Mouse (Mus musculus): Measurements from ENCODE around the gene Cd44.

DNA sequence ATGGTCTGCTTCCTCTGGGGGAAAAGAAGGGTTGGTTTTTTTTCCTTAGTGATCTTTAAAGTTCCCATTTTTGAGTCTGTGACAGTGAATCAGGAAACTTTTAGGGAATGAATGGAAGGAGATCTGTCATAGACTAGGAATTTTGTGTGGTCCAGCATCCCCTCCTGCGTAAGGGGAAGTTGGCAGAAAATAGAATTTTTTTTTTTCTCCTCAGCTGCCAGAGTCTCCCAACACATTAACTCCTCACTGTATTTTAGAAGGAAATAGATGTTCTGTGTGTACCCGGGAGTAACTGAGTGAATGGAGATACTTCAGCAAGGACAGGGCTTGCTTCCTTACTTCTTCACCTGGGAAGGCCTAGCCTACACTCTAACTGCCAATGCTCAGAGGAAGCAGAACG, 2.9 kb downstream of the Cd44 start:
- TF ChIP-seq CTCF (IDR thresholded peaks at IDR 0.05; ENCODE audit: control insufficient read depth, insufficient read depth, insufficient read length) (no peak), MAX (IDR thresholded peaks at IDR 0.05) (no peak), USF1 (IDR thresholded peaks at IDR 0.05; ENCODE audit: low read depth) (no peak), MYOG (IDR thresholded peaks at IDR 0.05; ENCODE audit: control insufficient read depth, extremely low read depth, insufficient read length) (no peak)
